Mouse (Mus musculus) midbrain, embryonic 16.5 days (tissue): ENCODE measurements at regions not wholly inside any gene's neighbourhood (a gene's known extent, or its start where the extent isn't known, plus 50 kb on each side); places are given as distances from the start of the nearest gene placed in this dataset.

Source experiments
- ATAC-seq: fragments of 200-750 bp; cut with Nextera tagmentation; 2 replicates; pipeline ENCODE4 v1.8.0; 2017; ENCODE audit warnings: moderate TSS enrichment
- H3K27ac ChIP-seq: fragments of 300-500 bp; sonication (generic); 2 replicates; pipeline ENCODE4 v1.5.1; 2014; ENCODE audit warnings: mild to moderate bottlenecking, low read length, mixed read lengths
- H3K27me3 ChIP-seq: fragments of 300-500 bp; sonication (generic); 2 replicates; pipeline ENCODE4 v1.6.1; 2014; ENCODE audit warnings: low read depth, low read length, mixed read lengths; ENCODE audit not compliant: control insufficient read depth, insufficient read depth
- H3K36me3 ChIP-seq: fragments of 300-500 bp; sonication (generic); 2 replicates; pipeline ENCODE4 v1.6.1; 2014; ENCODE audit warnings: mild to moderate bottlenecking, low read length, moderate library complexity, mixed read lengths; ENCODE audit not compliant: control insufficient read depth, insufficient read depth
- H3K4me1 ChIP-seq: fragments of 300-500 bp; sonication (generic); 2 replicates; pipeline ENCODE4 v1.6.1; 2014; ENCODE audit warnings: mild to moderate bottlenecking, low read length, mixed read lengths; ENCODE audit not compliant: control insufficient read depth, insufficient read depth
- H3K4me2 ChIP-seq: fragments of 300-500 bp; sonication (generic); 2 replicates; pipeline ENCODE4 v1.6.1; 2014; ENCODE audit warnings: mild to moderate bottlenecking, low read length, mixed read lengths
- H3K4me3 ChIP-seq: fragments of 300-500 bp; sonication (generic); 2 replicates; pipeline ENCODE4 v1.5.1; 2014; ENCODE audit warnings: low read depth, mild to moderate bottlenecking, low read length, moderate library complexity, mixed read lengths
- H3K9ac ChIP-seq: fragments of 300-500 bp; sonication (generic); 2 replicates; pipeline ENCODE4 v1.6.1; 2014; ENCODE audit warnings: low read depth, low read length, mixed read lengths
- H3K9me3 ChIP-seq: fragments of 300-500 bp; sonication (generic); replicated peaks from 2 replicates; pipeline ENCODE4 v1.6.1; 2014; ENCODE audit warnings: mild to moderate bottlenecking, low read length, mixed read lengths; ENCODE audit not compliant: control insufficient read depth, poor library complexity, severe bottlenecking
- WGBS: fragments of 180-500 bp; shearing (Covaris S2); extraction: QIAGEN DNeasy Blood & Tissue Kit; methylation state at CpG from one replicate; pipeline ENCODE4 v1.1.7; 2014; 5-methylcytosine and 5-hydroxymethylcytosine counted together

GRCm38 (mm10) chr10:21777103-21777502 lies 104.9 kb upstream of the Sgk1 start:
- no peaks in the 10 kb centered on the region for H3K9me3 ChIP-seq
- WGBS: 89% methylated on average over 3 of the region's 3 CpGs
- 0 out of 2 replicates have a peak, but pooled peaks have one; percentile 20 for ATAC-seq

GRCm38 (mm10) chr10:21783478-21783877 lies 98.5 kb upstream of the Sgk1 start:
- H3K27me3 ChIP-seq: no peaks in the 10 kb centered on the region
- WGBS: 94% methylated on average over 7 of the region's 7 CpGs
- no peak overlapping the region for H3K4me3 ChIP-seq
- no peak for ATAC-seq
- no peak overlapping the region for H3K27ac ChIP-seq
- H3K9ac ChIP-seq: no peak overlapping the region
- H3K4me1 ChIP-seq: no peaks in the 10 kb centered on the region
- H3K4me2 ChIP-seq: no peak overlapping the region
- H3K36me3 ChIP-seq: no peaks in the 10 kb centered on the region
- H3K9me3 ChIP-seq: no peaks in the 10 kb centered on the region

More at GRCm38 (mm10) chr10:21777103-21777502, 104.9 kb upstream of the Sgk1 start:
- peaks cover 7% of the 10 kb centered on the region for H3K4me1 ChIP-seq
- no peak overlapping the region for H3K9ac ChIP-seq
- H3K27ac ChIP-seq: no peak overlapping the region
- H3K4me2 ChIP-seq: no peak overlapping the region
- no peak overlapping the region for H3K4me3 ChIP-seq
- H3K36me3 ChIP-seq: no peaks in the 10 kb centered on the region
- H3K27me3 ChIP-seq: no peaks in the 10 kb centered on the region

GRCm38 (mm10) chr10:21785110-21785509 lies 96.9 kb upstream of the Sgk1 start:
- no peak for ATAC-seq
- H3K4me2 ChIP-seq: no peak overlapping the region
- no peaks in the 10 kb centered on the region for H3K9me3 ChIP-seq
- no peaks in the 10 kb centered on the region for H3K4me1 ChIP-seq
- H3K27me3 ChIP-seq: no peaks in the 10 kb centered on the region
- H3K9ac ChIP-seq: no peak overlapping the region
- H3K36me3 ChIP-seq: no peaks in the 10 kb centered on the region
- WGBS: 44% methylated on average over 4 of the region's 4 CpGs
- no peak overlapping the region for H3K27ac ChIP-seq
- no peak overlapping the region for H3K4me3 ChIP-seq

GRCm38 (mm10) chr10:21785785-21786184 lies 96.2 kb upstream of the Sgk1 start:
- Histone ChIP-seq H3K9ac (no peak overlapping the region), H3K27me3 (no peaks in the 10 kb centered on the region), H3K4me1 (no peaks in the 10 kb centered on the region), H3K27ac (no peak overlapping the region), H3K4me2 (no peak overlapping the region), H3K9me3 (no peaks in the 10 kb centered on the region), H3K36me3 (no peaks in the 10 kb centered on the region), H3K4me3 (no peak overlapping the region)
- ATAC-seq: no peak
- 85% methylated on average over 5 of the region's 5 CpGs for WGBS

- Histone ChIP-seq H3K27ac (no peak overlapping the region), H3K4me3 (no peak overlapping the region), H3K9me3 (no peaks in the 10 kb centered on the region), H3K4me2 (no peak overlapping the region), H3K9ac (no peak overlapping the region), H3K36me3 (no peaks in the 10 kb centered on the region), H3K4me1 (peaks cover 5% of the 10 kb centered on the region), H3K27me3 (no peaks in the 10 kb centered on the region)
- WGBS: 71% methylated on average over 17 of the region's 17 CpGs
- ATAC-seq: no peak
Observed at GRCm38 (mm10) chr10:21789847-21790530, 92.0 kb upstream of the Sgk1 start.

- Histone ChIP-seq H3K36me3 (no peaks in the 10 kb centered on the region), H3K4me1 (peaks cover 5% of the 10 kb centered on the region), H3K4me2 (no peak overlapping the region), H3K27me3 (no peaks in the 10 kb centered on the region), H3K27ac (no peak overlapping the region), H3K9ac (no peak overlapping the region), H3K4me3 (no peak overlapping the region), H3K9me3 (no peaks in the 10 kb centered on the region)
- WGBS: 85% methylated on average over 3 of the region's 3 CpGs
- ATAC-seq: no peak
Observed at GRCm38 (mm10) chr10:21790991-21791390, 91.0 kb upstream of the Sgk1 start.

GRCm38 (mm10) chr10:21792431-21792830 lies 89.6 kb upstream of the Sgk1 start:
- Histone ChIP-seq H3K27me3 (no peaks in the 10 kb centered on the region), H3K36me3 (no peaks in the 10 kb centered on the region), H3K4me2 (no peak overlapping the region), H3K27ac (no peak overlapping the region), H3K9ac (no peak overlapping the region), H3K9me3 (no peaks in the 10 kb centered on the region), H3K4me1 (peaks cover 5% of the 10 kb centered on the region), H3K4me3 (no peak overlapping the region)
- 27% methylated on average over 10 of the region's 10 CpGs for WGBS
- ATAC-seq: 0 out of 2 replicates have a peak, but pooled peaks have one; percentile 37

- Histone ChIP-seq H3K36me3 (no peaks in the 10 kb centered on the region), H3K27ac (no peak overlapping the region), H3K27me3 (no peaks in the 10 kb centered on the region), H3K4me2 (no peak overlapping the region), H3K9me3 (no peaks in the 10 kb centered on the region), H3K4me1 (peaks cover 5% of the 10 kb centered on the region), H3K9ac (no peak overlapping the region), H3K4me3 (no peak overlapping the region)
- 84% methylated on average over 11 of the region's 11 CpGs for WGBS
- ATAC-seq: no peak
Observed at GRCm38 (mm10) chr10:21793641-21794040, 88.3 kb upstream of the Sgk1 start.

- no peak overlapping the region for H3K27ac ChIP-seq
- H3K9ac ChIP-seq: no peak overlapping the region
- H3K4me1 ChIP-seq: peaks cover 5% of the 10 kb centered on the region
- no peaks in the 10 kb centered on the region for H3K36me3 ChIP-seq
- 88% methylated on average over 4 of the region's 4 CpGs for WGBS
- no peak overlapping the region for H3K4me3 ChIP-seq
- no peaks in the 10 kb centered on the region for H3K27me3 ChIP-seq
- H3K9me3 ChIP-seq: no peaks in the 10 kb centered on the region
- H3K4me2 ChIP-seq: no peak overlapping the region
- ATAC-seq: no peak
Observed at GRCm38 (mm10) chr10:21796386-21796785, 85.6 kb upstream of the Sgk1 start.
